Mouse (Mus musculus): ENCODE measurements around the gene 6430548M08Rik. TPM values are rescaled to one million over a fixed set of nuclear protein-coding genes. Genes with fewer than 3 reads are reported as not detected.

The 6430548M08Rik gene
- polyA plus RNA-seq, 1 experiment from 2014 or later: 32.6 TPM

- Histone ChIP-seq H3K4me2 (ENCODE audit: low read length) (no peak overlapping the region; the same call in 1 of the 2 replicates), H3K27ac (ENCODE audit: low read depth, low read length) (0 out of 2 replicates have a peak overlapping the region, but pooled peaks have one; percentile 32)
- 77% methylated on average over 17 of the region's 17 CpGs for whole genome bisulfite sequencing
Measured at GRCm38 (mm10) chr8:120190107-120190809, 76.3 kb downstream of the 6430548M08Rik start.

GRCm38 (mm10) chr8:120190810-120191413 lies 77.0 kb downstream of the 6430548M08Rik start:
- H3K4me3 ChIP-seq (ENCODE audit: low read length): peak overlapping the region; percentile 21
- no peaks in the 10 kb centered on the region for H3K27me3 ChIP-seq (replicated peaks; ENCODE audit: control insufficient read depth, insufficient read depth, low read length)
- peak; percentile 82 for ATAC-seq
- peak overlapping the region; percentile 44 for H3K9ac ChIP-seq (ENCODE audit: low read depth, low read length)
- peaks cover 19% of the 10 kb centered on the region for H3K4me1 ChIP-seq (ENCODE audit: control insufficient read depth, insufficient read depth, low read depth, low read length)
- H3K4me2 ChIP-seq (ENCODE audit: low read length): peak overlapping the region; percentile 52
- H3K36me3 ChIP-seq (ENCODE audit: control insufficient read depth, insufficient read depth, low read length): no peaks in the 10 kb centered on the region
- WGBS: 37% methylated on average over 19 of the region's 20 CpGs
- H3K9me3 ChIP-seq (ENCODE audit: control insufficient read depth, low read length): no peaks in the 10 kb centered on the region
- peak overlapping the region; percentile 69 for H3K27ac ChIP-seq (ENCODE audit: low read depth, low read length)

More at GRCm38 (mm10) chr8:120190107-120190809, 76.3 kb downstream of the 6430548M08Rik start:
- Histone ChIP-seq H3K4me3 (ENCODE audit: low read length) (no peak overlapping the region), H3K27me3 (replicated peaks; ENCODE audit: control insufficient read depth, insufficient read depth, low read length) (no peaks in the 10 kb centered on the region), H3K36me3 (ENCODE audit: control insufficient read depth, insufficient read depth, low read length) (no peaks in the 10 kb centered on the region), H3K9me3 (ENCODE audit: control insufficient read depth, low read length) (no peaks in the 10 kb centered on the region), H3K4me1 (ENCODE audit: control insufficient read depth, insufficient read depth, low read depth, low read length) (peaks cover 25% of the 10 kb centered on the region), H3K9ac (ENCODE audit: low read depth, low read length) (no peak overlapping the region)
- no peak for ATAC-seq

GRCm38 (mm10) chr8:120191633-120192032 lies 77.7 kb downstream of the 6430548M08Rik start:
- no peak overlapping the region; the same call in 1 of the 2 replicates for H3K9ac ChIP-seq (ENCODE audit: low read depth, low read length)
- no peak for ATAC-seq
- WGBS: 52% methylated on average over 5 of the region's 5 CpGs
- peaks cover 13% of the 10 kb centered on the region for H3K4me1 ChIP-seq (ENCODE audit: control insufficient read depth, insufficient read depth, low read depth, low read length)
- no peaks in the 10 kb centered on the region for H3K9me3 ChIP-seq (ENCODE audit: control insufficient read depth, low read length)
- H3K4me3 ChIP-seq (ENCODE audit: low read length): no peak overlapping the region
- H3K36me3 ChIP-seq (ENCODE audit: control insufficient read depth, insufficient read depth, low read length): no peaks in the 10 kb centered on the region
- no peaks in the 10 kb centered on the region for H3K27me3 ChIP-seq (replicated peaks; ENCODE audit: control insufficient read depth, insufficient read depth, low read length)
- no peak overlapping the region; the same call in 1 of the 2 replicates for H3K4me2 ChIP-seq (ENCODE audit: low read length)
- H3K27ac ChIP-seq (ENCODE audit: low read depth, low read length): peak overlapping the region; percentile 69

GRCm38 (mm10) chr8:120192118-120192517 lies 78.2 kb downstream of the 6430548M08Rik start:
- no peak overlapping the region for H3K27ac ChIP-seq (ENCODE audit: low read depth, low read length)
- no peak overlapping the region for H3K9ac ChIP-seq (ENCODE audit: low read depth, low read length)
- H3K36me3 ChIP-seq (ENCODE audit: control insufficient read depth, insufficient read depth, low read length): no peaks in the 10 kb centered on the region
- ATAC-seq: no peak
- no peak overlapping the region for H3K4me2 ChIP-seq (ENCODE audit: low read length)
- peaks cover 9% of the 10 kb centered on the region for H3K4me1 ChIP-seq (ENCODE audit: control insufficient read depth, insufficient read depth, low read depth, low read length)
- no peak overlapping the region for H3K4me3 ChIP-seq (ENCODE audit: low read length)
- WGBS: 96% methylated on average over 5 of the region's 5 CpGs
- H3K27me3 ChIP-seq (replicated peaks; ENCODE audit: control insufficient read depth, insufficient read depth, low read length): no peaks in the 10 kb centered on the region
- no peaks in the 10 kb centered on the region for H3K9me3 ChIP-seq (ENCODE audit: control insufficient read depth, low read length)

GRCm38 (mm10) chr8:120201351-120201750 lies 87.4 kb downstream of the 6430548M08Rik start:
- Histone ChIP-seq H3K36me3 (ENCODE audit: control insufficient read depth, insufficient read depth, low read length) (no peaks in the 10 kb centered on the region), H3K27ac (ENCODE audit: low read depth, low read length) (no peak overlapping the region), H3K4me2 (ENCODE audit: low read length) (no peak overlapping the region), H3K4me3 (ENCODE audit: low read length) (no peak overlapping the region), H3K4me1 (ENCODE audit: control insufficient read depth, insufficient read depth, low read depth, low read length) (no peaks in the 10 kb centered on the region), H3K27me3 (replicated peaks; ENCODE audit: control insufficient read depth, insufficient read depth, low read length) (no peaks in the 10 kb centered on the region), H3K9me3 (ENCODE audit: control insufficient read depth, low read length) (0 out of 2 replicates have a peak, but pooled peaks cover 7% of the 10 kb centered on the region), H3K9ac (ENCODE audit: low read depth, low read length) (no peak overlapping the region)
- whole genome bisulfite sequencing: 89% methylated on average over 6 of the region's 6 CpGs
- no peak for ATAC-seq

DNA sequence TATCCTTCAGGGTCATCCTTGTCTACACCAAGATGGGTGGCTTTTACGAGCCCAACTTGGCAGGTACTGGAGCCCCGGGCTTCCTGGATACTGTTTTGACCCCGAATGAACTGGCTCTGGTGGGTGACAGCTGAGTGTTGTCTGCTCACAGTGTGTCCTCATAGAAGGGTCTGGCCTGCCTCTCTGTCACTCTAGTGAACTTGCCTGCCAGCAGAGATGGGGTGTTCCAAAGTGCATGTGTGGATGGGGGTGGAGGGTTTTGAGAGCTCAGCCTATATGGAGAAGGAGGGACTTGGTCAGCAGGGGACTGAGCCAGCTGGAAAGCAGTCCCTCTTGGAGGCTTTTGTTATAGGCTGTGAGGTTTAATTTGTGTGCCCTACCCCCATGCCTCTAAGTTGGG lies 88.6 kb downstream of the 6430548M08Rik start:
- no peak for ATAC-seq
- Histone ChIP-seq H3K9ac (ENCODE audit: low read depth, low read length) (no peak overlapping the region), H3K4me1 (ENCODE audit: control insufficient read depth, insufficient read depth, low read depth, low read length) (no peaks in the 10 kb centered on the region), H3K36me3 (ENCODE audit: control insufficient read depth, insufficient read depth, low read length) (no peaks in the 10 kb centered on the region), H3K27ac (ENCODE audit: low read depth, low read length) (no peak overlapping the region), H3K4me3 (ENCODE audit: low read length) (no peak overlapping the region), H3K27me3 (replicated peaks; ENCODE audit: control insufficient read depth, insufficient read depth, low read length) (no peaks in the 10 kb centered on the region), H3K4me2 (ENCODE audit: low read length) (no peak overlapping the region), H3K9me3 (ENCODE audit: control insufficient read depth, low read length) (0 out of 2 replicates have a peak, but pooled peaks cover 7% of the 10 kb centered on the region)
- 74% methylated on average over 3 of the region's 3 CpGs for WGBS

- peak; percentile 56; the same call in 1 of the 2 replicates for ATAC-seq
- WGBS: 65% methylated on average over 7 of the region's 7 CpGs
- Histone ChIP-seq H3K27me3 (replicated peaks; ENCODE audit: control insufficient read depth, insufficient read depth, low read length) (no peaks in the 10 kb centered on the region), H3K4me3 (ENCODE audit: low read length) (no peak overlapping the region), H3K9ac (ENCODE audit: low read depth, low read length) (no peak overlapping the region), H3K27ac (ENCODE audit: low read depth, low read length) (no peak overlapping the region), H3K4me1 (ENCODE audit: control insufficient read depth, insufficient read depth, low read depth, low read length) (0 out of 2 replicates have a peak, but pooled peaks cover 4% of the 10 kb centered on the region), H3K36me3 (ENCODE audit: control insufficient read depth, insufficient read depth, low read length) (no peaks in the 10 kb centered on the region), H3K9me3 (ENCODE audit: control insufficient read depth, low read length) (0 out of 2 replicates have a peak, but pooled peaks cover 3% of the 10 kb centered on the region), H3K4me2 (ENCODE audit: low read length) (no peak overlapping the region)
Measured at GRCm38 (mm10) chr8:120204736-120205360, 90.9 kb downstream of the 6430548M08Rik start.

DNA sequence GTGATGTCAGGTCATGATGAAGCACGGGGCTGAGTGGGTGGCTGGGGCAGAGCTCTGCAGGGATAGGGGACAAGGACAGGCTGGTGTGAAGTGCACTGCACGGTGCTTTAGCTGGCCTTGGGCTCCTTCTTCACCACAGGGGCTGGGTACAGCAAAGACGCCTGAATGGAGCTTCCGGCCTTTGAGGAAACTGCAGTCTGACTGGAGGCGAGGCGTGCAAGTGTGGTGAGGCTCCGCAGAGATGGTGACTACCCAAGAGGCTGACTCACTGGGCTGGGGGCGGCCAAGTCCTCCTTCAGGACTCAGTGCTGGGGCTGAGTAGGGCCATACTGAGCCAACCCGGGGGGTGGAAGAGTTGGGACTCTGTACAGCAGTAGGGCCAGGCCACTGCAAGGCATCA lies 92.0 kb downstream of the 6430548M08Rik start:
- no peak for ATAC-seq
- H3K4me3 ChIP-seq (ENCODE audit: low read length): no peak overlapping the region
- H3K36me3 ChIP-seq (ENCODE audit: control insufficient read depth, insufficient read depth, low read length): no peaks in the 10 kb centered on the region
- H3K27ac ChIP-seq (ENCODE audit: low read depth, low read length): no peak overlapping the region
- no peaks in the 10 kb centered on the region for H3K9me3 ChIP-seq (ENCODE audit: control insufficient read depth, low read length)
- 0 out of 2 replicates have a peak, but pooled peaks cover 4% of the 10 kb centered on the region for H3K4me1 ChIP-seq (ENCODE audit: control insufficient read depth, insufficient read depth, low read depth, low read length)
- no peak overlapping the region for H3K9ac ChIP-seq (ENCODE audit: low read depth, low read length)
- H3K27me3 ChIP-seq (replicated peaks; ENCODE audit: control insufficient read depth, insufficient read depth, low read length): no peaks in the 10 kb centered on the region
- 80% methylated on average over 9 of the region's 9 CpGs for WGBS
- no peak overlapping the region for H3K4me2 ChIP-seq (ENCODE audit: low read length)

DNA sequence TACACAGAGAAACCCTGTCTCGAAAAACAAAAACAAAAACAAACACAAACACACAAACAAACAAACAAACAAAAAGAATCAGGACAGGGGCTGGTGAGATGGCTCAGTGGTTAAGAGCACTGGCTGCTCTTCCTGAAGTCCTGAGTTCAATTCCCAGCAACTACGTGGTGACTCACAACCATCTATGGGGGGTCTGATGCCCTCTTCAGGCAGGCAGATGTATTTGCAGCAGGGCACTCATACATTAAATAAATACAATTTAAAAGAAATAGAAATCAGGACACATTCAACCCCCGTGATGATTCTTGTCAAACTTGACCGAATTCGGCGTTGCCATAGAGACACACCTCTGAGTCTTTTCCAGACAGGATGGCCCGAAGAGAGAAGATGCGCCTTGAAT lies 93.4 kb downstream of the 6430548M08Rik start:
- H3K4me1 ChIP-seq (ENCODE audit: control insufficient read depth, insufficient read depth, low read depth, low read length): 0 out of 2 replicates have a peak, but pooled peaks cover 4% of the 10 kb centered on the region
- H3K36me3 ChIP-seq (ENCODE audit: control insufficient read depth, insufficient read depth, low read length): no peaks in the 10 kb centered on the region
- ATAC-seq: no peak
- H3K4me2 ChIP-seq (ENCODE audit: low read length): no peak overlapping the region
- no peaks in the 10 kb centered on the region for H3K27me3 ChIP-seq (replicated peaks; ENCODE audit: control insufficient read depth, insufficient read depth, low read length)
- H3K27ac ChIP-seq (ENCODE audit: low read depth, low read length): no peak overlapping the region
- WGBS: 82% methylated on average over 8 of the region's 8 CpGs
- H3K9ac ChIP-seq (ENCODE audit: low read depth, low read length): no peak overlapping the region
- no peaks in the 10 kb centered on the region for H3K9me3 ChIP-seq (ENCODE audit: control insufficient read depth, low read length)
- H3K4me3 ChIP-seq (ENCODE audit: low read length): no peak overlapping the region
